Mouse (Mus musculus): Measurements from ENCODE around the gene Slc35g1.
A peak's percentile ranks its signal among the peaks of the same experiment; 100 is the strongest.

The Slc35g1 gene

GRCm38 (mm10) chr19:38397004-38397403 is 1.2 kb downstream of the Slc35g1 start:
- no peak for DNase-seq

- no peak for DNase-seq
Measured at GRCm38 (mm10) chr19:38398966-38399365, 3.2 kb downstream of the Slc35g1 start.

- DNase-seq, result no peak
Measured at GRCm38 (mm10) chr19:38400851-38401250, 5.1 kb downstream of the Slc35g1 start.

- no peak for DNase-seq
Measured at GRCm38 (mm10) chr19:38401416-38401815, 5.6 kb downstream of the Slc35g1 start.

- DNase-seq, result no peak
Measured at GRCm38 (mm10) chr19:38410357-38411056, 14.7 kb downstream of the Slc35g1 start.

- DNase-seq, result no peak
Measured at GRCm38 (mm10) chr19:38413861-38414260, 18.1 kb downstream of the Slc35g1 start.

- no peak for DNase-seq
Measured at GRCm38 (mm10) chr19:38418819-38419423, 23.1 kb downstream of the Slc35g1 start.

GRCm38 (mm10) chr19:38420751-38421295 is 25.0 kb downstream of the Slc35g1 start:
- no peak for DNase-seq

- no peak for DNase-seq
Measured at GRCm38 (mm10) chr19:38421436-38421835, 25.7 kb downstream of the Slc35g1 start.

GRCm38 (mm10) chr19:38422926-38423325 is 27.1 kb downstream of the Slc35g1 start:
- no peak for DNase-seq

GRCm38 (mm10) chr19:38423884-38424283 is 28.1 kb downstream of the Slc35g1 start:
- DNase-seq, result peak; percentile 20

- DNase-seq, result no peak
Measured at GRCm38 (mm10) chr19:38424581-38424980, 28.8 kb downstream of the Slc35g1 start.

- DNase-seq, result peak; percentile 32
Measured at GRCm38 (mm10) chr19:38429269-38429668, 33.5 kb downstream of the Slc35g1 start.

- DNase-seq, result no peak
Measured at GRCm38 (mm10) chr19:38430475-38430874, 34.7 kb downstream of the Slc35g1 start.

- DNase-seq, result no peak
Measured at GRCm38 (mm10) chr19:38431326-38431725, 35.5 kb downstream of the Slc35g1 start.

GRCm38 (mm10) chr19:38432021-38432420 is 36.2 kb downstream of the Slc35g1 start:
- no peak for DNase-seq

- no peak for DNase-seq
Measured at GRCm38 (mm10) chr19:38433381-38433780, 37.6 kb downstream of the Slc35g1 start.

- DNase-seq, result no peak
Measured at GRCm38 (mm10) chr19:38435221-38435620, 39.4 kb downstream of the Slc35g1 start.

- DNase-seq, result no peak
Measured at GRCm38 (mm10) chr19:38441860-38442259, 46.1 kb downstream of the Slc35g1 start.

- no peak for DNase-seq
Measured at GRCm38 (mm10) chr19:38445758-38446157, 50.0 kb downstream of the Slc35g1 start.

Data from lung, postnatal 14 days (tissue).